Mouse (Mus musculus): ENCODE measurements around the gene Nol9. TPM values are rescaled to one million over a fixed set of nuclear protein-coding genes. Genes with fewer than 3 reads are reported as not detected.

Gene Nol9
- total RNA-seq (2015): 10.1 and 11.1 TPM in 2 replicates
- total RNA-seq (2017): 10.8 and 15.5 TPM in 2 replicates

GRCm38 (mm10) chr4:152038985-152039830 lies at the start of gene Nol9:
TSS of gene Nol9 (plus strand) at chr4:152039321.
- peak; percentile 97 for ATAC-seq (ENCODE audit: poor library complexity, severe bottlenecking)

GRCm38 (mm10) chr4:151992091-151992490 lies 47.0 kb upstream of the Nol9 start:
- ATAC-seq (ENCODE audit: poor library complexity, severe bottlenecking): no peak

GRCm38 (mm10) chr4:151993035-151993434 lies 46.1 kb upstream of the Nol9 start:
- ATAC-seq (ENCODE audit: poor library complexity, severe bottlenecking): no peak

- no peak for ATAC-seq (ENCODE audit: poor library complexity, severe bottlenecking)
Measured at GRCm38 (mm10) chr4:151994228-151995171, 44.6 kb upstream of the Nol9 start.

GRCm38 (mm10) chr4:151995371-151996172 lies 43.5 kb upstream of the Nol9 start:
- no peak for ATAC-seq (ENCODE audit: poor library complexity, severe bottlenecking)

GRCm38 (mm10) chr4:151996173-151996950 lies 42.8 kb upstream of the Nol9 start, which contains the start of gene Phf13:
TSS of gene Phf13 (minus strand) at chr4:151996258.
- peak; percentile 91 for ATAC-seq (ENCODE audit: poor library complexity, severe bottlenecking)

GRCm38 (mm10) chr4:151996951-151997222 lies 42.2 kb upstream of the Nol9 start:
- ATAC-seq (ENCODE audit: poor library complexity, severe bottlenecking): no peak

GRCm38 (mm10) chr4:151997701-151998100 lies 41.4 kb upstream of the Nol9 start:
- ATAC-seq (ENCODE audit: poor library complexity, severe bottlenecking): no peak

GRCm38 (mm10) chr4:151999481-151999880 lies 39.6 kb upstream of the Nol9 start:
- no peak for ATAC-seq (ENCODE audit: poor library complexity, severe bottlenecking)

GRCm38 (mm10) chr4:152000906-152001305 lies 38.2 kb upstream of the Nol9 start:
- ATAC-seq (ENCODE audit: poor library complexity, severe bottlenecking): no peak

GRCm38 (mm10) chr4:152001335-152001734 lies 37.8 kb upstream of the Nol9 start:
- ATAC-seq (ENCODE audit: poor library complexity, severe bottlenecking): no peak

- ATAC-seq (ENCODE audit: poor library complexity, severe bottlenecking): no peak
Measured at GRCm38 (mm10) chr4:152002063-152002462, 37.1 kb upstream of the Nol9 start.

GRCm38 (mm10) chr4:152006137-152006536 lies 33.0 kb upstream of the Nol9 start:
- ATAC-seq (ENCODE audit: poor library complexity, severe bottlenecking): no peak

- no peak for ATAC-seq (ENCODE audit: poor library complexity, severe bottlenecking)
Measured at GRCm38 (mm10) chr4:152006812-152007211, 32.3 kb upstream of the Nol9 start.

- ATAC-seq (ENCODE audit: poor library complexity, severe bottlenecking): no peak
Measured at GRCm38 (mm10) chr4:152007481-152008147, 31.5 kb upstream of the Nol9 start.

- no peak for ATAC-seq (ENCODE audit: poor library complexity, severe bottlenecking)
Measured at GRCm38 (mm10) chr4:152008148-152008500, 31.0 kb upstream of the Nol9 start.

- ATAC-seq (ENCODE audit: poor library complexity, severe bottlenecking): peak; percentile 83
Measured at GRCm38 (mm10) chr4:152008622-152009075, 30.5 kb upstream of the Nol9 start, which contains the start of gene Klhl21. TSS of gene Klhl21 (plus strand) at chr4:152008803.

GRCm38 (mm10) chr4:152009076-152010051 lies 29.8 kb upstream of the Nol9 start:
- peak; percentile 7 for ATAC-seq (ENCODE audit: poor library complexity, severe bottlenecking)
